Mouse (Mus musculus): ENCODE results near the gene Mixl1.

GRCm38 (mm10) chr1:180696626-180697352 is at the start of gene Mixl1:
- TF ChIP-seq CTCF (IDR thresholded peaks at IDR 0.05; ENCODE audit: low read depth) (no peak), EP300 (IDR thresholded peaks at IDR 0.05; ENCODE audit: low read depth) (no peak)
